Mouse (Mus musculus): ENCODE measurements around the gene Llgl2. TPM values are rescaled to one million over a fixed set of nuclear protein-coding genes. Genes with fewer than 3 reads are reported as not detected.

Llgl2 gene
- polyA plus RNA-seq, 1 experiment from 2014 or later: 1.0 TPM

- WGBS: 88% methylated on average over 6 of the region's 6 CpGs
- Histone ChIP-seq H3K4me1 (ENCODE audit: control insufficient read depth, insufficient read depth, low read length) (peaks cover 11% of the 10 kb centered on the region; the same call in 1 of the 2 replicates), H3K27ac (ENCODE audit: low read length) (no peak overlapping the region), H3K9me3 (replicated peaks; ENCODE audit: control insufficient read depth, low read length, poor library complexity, severe bottlenecking) (no peaks in the 10 kb centered on the region), H3K4me2 (ENCODE audit: low read length) (no peak overlapping the region), H3K9ac (ENCODE audit: low read depth, low read length) (no peak overlapping the region), H3K36me3 (ENCODE audit: control insufficient read depth, insufficient read depth, low read length) (0 out of 2 replicates have a peak, but pooled peaks cover under 1% of the 10 kb centered on the region), H3K4me3 (ENCODE audit: low read depth, low read length) (no peak overlapping the region), H3K27me3 (ENCODE audit: control insufficient read depth, insufficient read depth, low read depth, low read length) (peaks cover 40% of the 10 kb centered on the region)
- no peak for ATAC-seq
Observed at GRCm38 (mm10) chr11:115827624-115828023, 3.8 kb downstream of the Llgl2 start.

- H3K36me3 ChIP-seq (ENCODE audit: control insufficient read depth, insufficient read depth, low read length): no peaks in the 10 kb centered on the region
- no peak for ATAC-seq
- H3K4me1 ChIP-seq (ENCODE audit: control insufficient read depth, insufficient read depth, low read length): peaks cover 6% of the 10 kb centered on the region; the same call in 1 of the 2 replicates
- no peak overlapping the region for H3K27ac ChIP-seq (ENCODE audit: low read length)
- 69% methylated on average over 4 of the region's 4 CpGs for WGBS
- no peak overlapping the region for H3K4me2 ChIP-seq (ENCODE audit: low read length)
- no peak overlapping the region for H3K4me3 ChIP-seq (ENCODE audit: low read depth, low read length)
- H3K9ac ChIP-seq (ENCODE audit: low read depth, low read length): no peak overlapping the region
- no peaks in the 10 kb centered on the region for H3K9me3 ChIP-seq (replicated peaks; ENCODE audit: control insufficient read depth, low read length, poor library complexity, severe bottlenecking)
- peaks cover 34% of the 10 kb centered on the region for H3K27me3 ChIP-seq (ENCODE audit: control insufficient read depth, insufficient read depth, low read depth, low read length)
Observed at GRCm38 (mm10) chr11:115829036-115829435, 5.2 kb downstream of the Llgl2 start.

GRCm38 (mm10) chr11:115830550-115831325, 6.9 kb downstream of the Llgl2 start:
- no peaks in the 10 kb centered on the region for H3K36me3 ChIP-seq (ENCODE audit: control insufficient read depth, insufficient read depth, low read length)
- H3K27ac ChIP-seq (ENCODE audit: low read length): no peak overlapping the region
- no peak overlapping the region for H3K9ac ChIP-seq (ENCODE audit: low read depth, low read length)
- H3K4me1 ChIP-seq (ENCODE audit: control insufficient read depth, insufficient read depth, low read length): no peaks in the 10 kb centered on the region
- 24% methylated on average over 25 of the region's 25 CpGs for WGBS
- ATAC-seq: no peak
- no peak overlapping the region for H3K4me3 ChIP-seq (ENCODE audit: low read depth, low read length)
- peaks cover 19% of the 10 kb centered on the region for H3K27me3 ChIP-seq (ENCODE audit: control insufficient read depth, insufficient read depth, low read depth, low read length)
- H3K4me2 ChIP-seq (ENCODE audit: low read length): no peak overlapping the region
- H3K9me3 ChIP-seq (replicated peaks; ENCODE audit: control insufficient read depth, low read length, poor library complexity, severe bottlenecking): no peaks in the 10 kb centered on the region

- no peaks in the 10 kb centered on the region for H3K9me3 ChIP-seq (replicated peaks; ENCODE audit: control insufficient read depth, low read length, poor library complexity, severe bottlenecking)
- no peak overlapping the region for H3K9ac ChIP-seq (ENCODE audit: low read depth, low read length)
- no peak overlapping the region for H3K4me2 ChIP-seq (ENCODE audit: low read length)
- no peak for ATAC-seq
- no peaks in the 10 kb centered on the region for H3K4me1 ChIP-seq (ENCODE audit: control insufficient read depth, insufficient read depth, low read length)
- H3K27me3 ChIP-seq (ENCODE audit: control insufficient read depth, insufficient read depth, low read depth, low read length): peaks cover 14% of the 10 kb centered on the region
- H3K4me3 ChIP-seq (ENCODE audit: low read depth, low read length): no peak overlapping the region
- no peaks in the 10 kb centered on the region for H3K36me3 ChIP-seq (ENCODE audit: control insufficient read depth, insufficient read depth, low read length)
- no peak overlapping the region for H3K27ac ChIP-seq (ENCODE audit: low read length)
- 50% methylated on average over 3 of the region's 3 CpGs for WGBS
Observed at GRCm38 (mm10) chr11:115831518-115831917, 7.7 kb downstream of the Llgl2 start.

- WGBS: 74% methylated on average over 6 of the region's 6 CpGs
- H3K4me2 ChIP-seq (ENCODE audit: low read length): no peak overlapping the region
- peaks cover 13% of the 10 kb centered on the region for H3K27me3 ChIP-seq (ENCODE audit: control insufficient read depth, insufficient read depth, low read depth, low read length)
- no peaks in the 10 kb centered on the region for H3K4me1 ChIP-seq (ENCODE audit: control insufficient read depth, insufficient read depth, low read length)
- H3K9ac ChIP-seq (ENCODE audit: low read depth, low read length): no peak overlapping the region
- no peak overlapping the region for H3K27ac ChIP-seq (ENCODE audit: low read length)
- H3K9me3 ChIP-seq (replicated peaks; ENCODE audit: control insufficient read depth, low read length, poor library complexity, severe bottlenecking): no peaks in the 10 kb centered on the region
- ATAC-seq: no peak
- H3K36me3 ChIP-seq (ENCODE audit: control insufficient read depth, insufficient read depth, low read length): no peaks in the 10 kb centered on the region
- no peak overlapping the region for H3K4me3 ChIP-seq (ENCODE audit: low read depth, low read length)
Observed at GRCm38 (mm10) chr11:115832064-115832463, 8.2 kb downstream of the Llgl2 start.

- no peaks in the 10 kb centered on the region for H3K4me1 ChIP-seq (ENCODE audit: control insufficient read depth, insufficient read depth, low read length)
- H3K9ac ChIP-seq (ENCODE audit: low read depth, low read length): no peak overlapping the region
- no peak overlapping the region for H3K4me2 ChIP-seq (ENCODE audit: low read length)
- peaks cover 8% of the 10 kb centered on the region for H3K27me3 ChIP-seq (ENCODE audit: control insufficient read depth, insufficient read depth, low read depth, low read length)
- ATAC-seq: no peak
- no peaks in the 10 kb centered on the region for H3K9me3 ChIP-seq (replicated peaks; ENCODE audit: control insufficient read depth, low read length, poor library complexity, severe bottlenecking)
- H3K36me3 ChIP-seq (ENCODE audit: control insufficient read depth, insufficient read depth, low read length): no peaks in the 10 kb centered on the region
- no peak overlapping the region for H3K4me3 ChIP-seq (ENCODE audit: low read depth, low read length)
- 11% methylated on average over 8 of the region's 8 CpGs for WGBS
- H3K27ac ChIP-seq (ENCODE audit: low read length): no peak overlapping the region
Observed at GRCm38 (mm10) chr11:115832523-115832922, 8.7 kb downstream of the Llgl2 start.

GRCm38 (mm10) chr11:115833021-115833513, 9.2 kb downstream of the Llgl2 start:
- Histone ChIP-seq H3K27ac (ENCODE audit: low read length) (no peak overlapping the region), H3K36me3 (ENCODE audit: control insufficient read depth, insufficient read depth, low read length) (no peaks in the 10 kb centered on the region), H3K4me2 (ENCODE audit: low read length) (no peak overlapping the region), H3K4me3 (ENCODE audit: low read depth, low read length) (no peak overlapping the region), H3K27me3 (ENCODE audit: control insufficient read depth, insufficient read depth, low read depth, low read length) (peaks cover 8% of the 10 kb centered on the region), H3K4me1 (ENCODE audit: control insufficient read depth, insufficient read depth, low read length) (no peaks in the 10 kb centered on the region), H3K9me3 (replicated peaks; ENCODE audit: control insufficient read depth, low read length, poor library complexity, severe bottlenecking) (no peaks in the 10 kb centered on the region), H3K9ac (ENCODE audit: low read depth, low read length) (no peak overlapping the region)
- 27% methylated on average over 8 of the region's 8 CpGs for WGBS
- ATAC-seq: no peak

- H3K9me3 ChIP-seq (replicated peaks; ENCODE audit: control insufficient read depth, low read length, poor library complexity, severe bottlenecking): no peaks in the 10 kb centered on the region
- H3K4me1 ChIP-seq (ENCODE audit: control insufficient read depth, insufficient read depth, low read length): no peaks in the 10 kb centered on the region
- no peak overlapping the region for H3K4me3 ChIP-seq (ENCODE audit: low read depth, low read length)
- H3K27me3 ChIP-seq (ENCODE audit: control insufficient read depth, insufficient read depth, low read depth, low read length): peaks cover 8% of the 10 kb centered on the region
- no peak for ATAC-seq
- no peaks in the 10 kb centered on the region for H3K36me3 ChIP-seq (ENCODE audit: control insufficient read depth, insufficient read depth, low read length)
- no peak overlapping the region for H3K27ac ChIP-seq (ENCODE audit: low read length)
- no peak overlapping the region for H3K4me2 ChIP-seq (ENCODE audit: low read length)
- 71% methylated on average over 6 of the region's 6 CpGs for WGBS
- H3K9ac ChIP-seq (ENCODE audit: low read depth, low read length): no peak overlapping the region
Observed at GRCm38 (mm10) chr11:115834033-115834432, 10.2 kb downstream of the Llgl2 start.

- no peak for ATAC-seq
- no peak overlapping the region for H3K4me2 ChIP-seq (ENCODE audit: low read length)
- H3K36me3 ChIP-seq (ENCODE audit: control insufficient read depth, insufficient read depth, low read length): no peaks in the 10 kb centered on the region
- no peak overlapping the region for H3K9ac ChIP-seq (ENCODE audit: low read depth, low read length)
- no peaks in the 10 kb centered on the region for H3K9me3 ChIP-seq (replicated peaks; ENCODE audit: control insufficient read depth, low read length, poor library complexity, severe bottlenecking)
- peaks cover under 1% of the 10 kb centered on the region; the same call in 1 of the 2 replicates for H3K27me3 ChIP-seq (ENCODE audit: control insufficient read depth, insufficient read depth, low read depth, low read length)
- 30% methylated on average over 11 of the region's 11 CpGs for WGBS
- no peak overlapping the region for H3K4me3 ChIP-seq (ENCODE audit: low read depth, low read length)
- H3K27ac ChIP-seq (ENCODE audit: low read length): no peak overlapping the region
- H3K4me1 ChIP-seq (ENCODE audit: control insufficient read depth, insufficient read depth, low read length): no peaks in the 10 kb centered on the region
Observed at GRCm38 (mm10) chr11:115836656-115837395, 13.0 kb downstream of the Llgl2 start.

Measured in midbrain, embryonic 16.5 days (tissue).